Mouse (Mus musculus) stomach, postnatal 0 days (tissue): ENCODE data around the gene Kri1. TPM values are rescaled to one million over a fixed set of nuclear protein-coding genes. Genes with fewer than 3 reads are reported as not detected.

Experiments used
- ATAC-seq: fragments of 200-750 bp; cut with Nextera tagmentation; 2 replicates; pipeline ENCODE4 v1.8.0; 2017; ENCODE audit not compliant: low FRiP score, low TSS enrichment
- DNase-seq: peaks from one replicate; pipeline ENCODE4 v3.0.0-alpha.2; 2016; ENCODE audit warnings: low spot score
- H3K27ac ChIP-seq: fragments of 300-500 bp; sonication (generic); replicated peaks from 2 replicates; pipeline ENCODE4 v1.5.1; 2014; ENCODE audit warnings: mild to moderate bottlenecking, control low read depth
- H3K27me3 ChIP-seq: fragments of 300-500 bp; sonication (generic); 2 replicates; pipeline ENCODE4 v1.6.1; 2014; ENCODE audit warnings: low read length; ENCODE audit not compliant: control insufficient read depth, insufficient read depth
- H3K36me3 ChIP-seq: fragments of 300-500 bp; sonication (generic); 2 replicates; pipeline ENCODE4 v1.6.1; 2014; ENCODE audit warnings: low read length, mixed read lengths; ENCODE audit not compliant: control insufficient read depth, insufficient read depth
- H3K4me1 ChIP-seq: fragments of 300-500 bp; sonication (generic); replicated peaks from 2 replicates; pipeline ENCODE4 v1.6.1; 2014; ENCODE audit warnings: antibody characterized with exemption; ENCODE audit not compliant: control insufficient read depth, insufficient read depth
- H3K4me2 ChIP-seq: fragments of 300-500 bp; sonication (generic); replicated peaks from 2 replicates; pipeline ENCODE4 v1.6.1; 2014; ENCODE audit warnings: low read depth, mild to moderate bottlenecking, control low read depth, moderate library complexity
- H3K4me3 ChIP-seq: fragments of 300-500 bp; sonication (generic); 2 replicates; pipeline ENCODE4 v1.5.1; 2014; ENCODE audit warnings: low read depth, low read length, control low read depth
- H3K9ac ChIP-seq: fragments of 300-500 bp; sonication (generic); 2 replicates; pipeline ENCODE4 v1.6.1; 2014; ENCODE audit warnings: mild to moderate bottlenecking, low read length, control low read depth, mixed read lengths
- H3K9me3 ChIP-seq: fragments of 300-500 bp; sonication (generic); 2 replicates; pipeline ENCODE4 v1.6.1; 2016; ENCODE audit warnings: low read length; ENCODE audit not compliant: control insufficient read depth
- CTCF ChIP-seq: IDR thresholded peaks from 2 replicates; pipeline ENCODE4 v1.5.1; 2016; ENCODE audit warnings: antibody characterized with exemption, low read depth, mild to moderate bottlenecking, moderate library complexity
- EP300 ChIP-seq: optimal IDR thresholded peaks from 2 replicates; pipeline ENCODE3; 2016; ENCODE audit warnings: antibody characterized with exemption
- WGBS: fragments of 180-500 bp; shearing (Covaris S2); extraction: QIAGEN DNeasy Blood & Tissue Kit; methylation state at CpG from one replicate; pipeline ENCODE4 v1.1.7; 2014; 5-methylcytosine and 5-hydroxymethylcytosine counted together
- polyA plus RNA-seq: library from polyadenylated mRNA; unstranded; fragments of >200 nt; fragmentation: Nextera tagmentation; extraction: Ambion mirVana; gene quantifications from 2 replicates; pipeline ENCODE4 v1.2.1, GENCODE M21; 2015

Kri1 gene
- polyA plus RNA-seq, 1 experiment from 2014 or later: 7.9 TPM

DNA sequence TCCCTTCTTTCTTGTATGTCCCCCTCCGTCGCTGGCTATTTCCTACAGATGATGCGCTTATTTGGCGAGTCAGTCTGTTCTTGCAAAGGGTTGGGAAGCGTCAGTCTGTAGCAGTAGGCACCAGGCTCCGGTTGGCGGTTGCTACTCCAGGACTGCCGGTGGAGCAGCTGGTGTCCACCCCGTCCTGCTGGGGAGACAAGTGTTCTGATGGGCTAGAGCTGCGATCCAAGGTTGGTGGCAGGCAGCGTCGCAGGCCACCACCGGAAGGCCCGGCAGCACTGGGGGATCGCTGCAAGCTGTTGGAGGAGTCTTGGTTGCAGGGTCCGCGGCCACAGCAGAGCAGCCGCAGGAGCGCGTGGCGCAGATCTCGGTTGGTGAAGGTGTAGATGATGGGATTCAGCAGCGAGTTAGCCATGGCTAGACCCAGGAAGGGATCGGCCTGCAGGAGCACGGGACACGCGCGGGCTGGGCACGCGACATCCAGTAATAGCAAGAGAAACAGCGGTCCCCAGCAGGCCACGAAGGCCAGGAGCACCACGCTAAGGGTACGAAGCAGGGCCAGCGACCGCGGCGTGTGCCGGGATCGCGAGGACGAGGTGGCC is 43.8 kb downstream of the Kri1 start:
- no peak overlapping the region for H3K27ac ChIP-seq
- no peak for DNase-seq
- ATAC-seq: no peak
- peaks cover 5% of the 10 kb centered on the region for H3K27me3 ChIP-seq
- no peak overlapping the region for H3K9ac ChIP-seq
- TF ChIP-seq CTCF: no peak
- no peak for TF ChIP-seq EP300
- H3K4me3 ChIP-seq: peak overlapping the region; percentile 36
- H3K4me1 ChIP-seq: no peaks in the 10 kb centered on the region; the same call in 1 of the 2 replicates
- H3K4me2 ChIP-seq: peak overlapping the region; percentile 70
- 19% methylated on average over 42 of the region's 42 CpGs for WGBS
- no peaks in the 10 kb centered on the region for H3K9me3 ChIP-seq
- no peaks in the 10 kb centered on the region for H3K36me3 ChIP-seq

DNA sequence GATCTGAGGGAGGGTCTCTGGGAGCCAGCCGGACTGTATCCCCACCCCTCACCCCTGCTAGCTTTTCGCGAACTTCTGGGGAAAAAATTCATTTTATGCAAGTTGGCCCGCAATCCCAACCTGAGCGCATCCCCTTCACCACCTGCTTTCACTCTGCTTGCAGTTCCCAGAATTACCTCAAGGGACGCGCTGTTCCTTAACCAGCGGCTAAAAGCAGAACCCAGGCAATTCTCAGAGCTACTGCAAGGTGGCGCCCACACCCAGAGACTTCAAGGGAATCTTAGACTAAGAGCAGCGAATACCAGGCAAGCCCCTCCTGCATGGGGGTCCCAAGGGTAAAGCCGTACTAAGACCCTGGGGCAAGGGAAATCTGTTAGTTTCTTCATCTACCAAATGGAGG is 46.4 kb downstream of the Kri1 start:
- Histone ChIP-seq H3K36me3 (no peaks in the 10 kb centered on the region), H3K27ac (no peak overlapping the region), H3K4me1 (peaks cover 9% of the 10 kb centered on the region), H3K4me3 (no peak overlapping the region), H3K27me3 (peaks cover 3% of the 10 kb centered on the region; the same call in 1 of the 2 replicates), H3K9ac (no peak overlapping the region), H3K9me3 (no peaks in the 10 kb centered on the region), H3K4me2 (no peak overlapping the region)
- ATAC-seq (no peak), DNase-seq (peak; percentile 90)
- 8% methylated on average over 11 of the region's 11 CpGs for WGBS
- TF ChIP-seq CTCF (peak; percentile 99), EP300 (no peak)

GRCm38 (mm10) chr9:21239465-21239848 is 48.3 kb downstream of the Kri1 start:
- Histone ChIP-seq H3K36me3 (peaks cover 3% of the 10 kb centered on the region; the same call in 1 of the 2 replicates), H3K4me2 (peak overlapping the region; percentile 62), H3K4me3 (peak overlapping the region; percentile 87), H3K27ac (peak overlapping the region; percentile 97), H3K9me3 (no peaks in the 10 kb centered on the region), H3K27me3 (peaks cover 3% of the 10 kb centered on the region; the same call in 1 of the 2 replicates), H3K9ac (peak overlapping the region; percentile 96), H3K4me1 (peaks cover 9% of the 10 kb centered on the region)
- 25% methylated on average over 4 of the region's 4 CpGs for WGBS
- DNase-seq (no peak), ATAC-seq (no peak)
- TF ChIP-seq EP300: no peak
- TF ChIP-seq CTCF: no peak

DNA sequence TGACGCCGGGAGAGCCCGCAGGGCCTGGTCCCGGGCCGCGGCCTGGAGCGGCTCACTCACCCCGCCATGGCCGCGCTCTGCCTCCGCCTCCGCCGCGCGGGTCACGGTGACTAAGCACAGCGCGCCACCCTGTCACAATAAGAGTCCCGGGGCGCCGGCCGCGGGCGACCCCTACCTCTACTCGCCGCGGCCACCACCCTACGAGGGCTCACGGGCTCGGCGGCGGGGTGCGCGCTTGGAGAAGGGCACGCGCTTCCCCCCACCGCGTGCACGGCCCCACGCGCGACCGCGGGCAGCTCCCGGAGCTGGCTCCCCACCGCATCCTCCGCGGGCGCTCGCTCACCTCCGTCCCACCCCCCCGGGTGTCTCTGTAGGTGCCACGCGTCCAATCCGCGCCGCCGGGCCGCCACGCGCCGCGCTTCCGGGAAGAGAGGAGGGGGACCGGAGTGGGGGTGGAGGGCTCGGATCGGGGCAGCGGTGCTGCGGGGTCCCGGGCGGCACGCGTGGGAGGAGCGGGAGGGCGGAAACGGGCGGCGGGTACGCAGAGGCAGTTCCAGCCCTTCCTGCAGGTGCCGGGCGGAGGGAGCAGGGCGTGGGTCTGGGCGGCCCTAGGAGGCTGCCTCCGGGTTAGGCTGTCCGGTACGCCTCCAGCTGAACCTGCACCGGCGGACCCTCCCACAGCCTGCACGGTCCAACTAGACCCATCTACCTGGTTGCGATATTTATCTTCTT is 48.9 kb downstream of the Kri1 start, which contains the start of gene Keap1:
TSS of gene Keap1 (minus strand) at position 629 of the 732 bp plus-strand sequence.
- Histone ChIP-seq H3K36me3 (peaks cover 3% of the 10 kb centered on the region), H3K4me1 (peaks cover 9% of the 10 kb centered on the region), H3K4me2 (peak within 1 kb of the TSS; percentile 62), H3K4me3 (peak within 1 kb of the TSS; percentile 87), H3K9me3 (no peaks in the 10 kb centered on the region), H3K27ac (peak within 1 kb of the TSS; percentile 97), H3K9ac (peak within 1 kb of the TSS; percentile 96), H3K27me3 (0 out of 2 replicates have a peak, but pooled peaks cover 1% of the 10 kb centered on the region)
- DNase-seq: peak; percentile 85
- TF ChIP-seq CTCF (peak; percentile 12; the same call in 1 of the 2 replicates), EP300 (no peak)
- ATAC-seq: peak; percentile 89
- under 1% methylated on average over 60 of the region's 90 CpGs for WGBS

DNA sequence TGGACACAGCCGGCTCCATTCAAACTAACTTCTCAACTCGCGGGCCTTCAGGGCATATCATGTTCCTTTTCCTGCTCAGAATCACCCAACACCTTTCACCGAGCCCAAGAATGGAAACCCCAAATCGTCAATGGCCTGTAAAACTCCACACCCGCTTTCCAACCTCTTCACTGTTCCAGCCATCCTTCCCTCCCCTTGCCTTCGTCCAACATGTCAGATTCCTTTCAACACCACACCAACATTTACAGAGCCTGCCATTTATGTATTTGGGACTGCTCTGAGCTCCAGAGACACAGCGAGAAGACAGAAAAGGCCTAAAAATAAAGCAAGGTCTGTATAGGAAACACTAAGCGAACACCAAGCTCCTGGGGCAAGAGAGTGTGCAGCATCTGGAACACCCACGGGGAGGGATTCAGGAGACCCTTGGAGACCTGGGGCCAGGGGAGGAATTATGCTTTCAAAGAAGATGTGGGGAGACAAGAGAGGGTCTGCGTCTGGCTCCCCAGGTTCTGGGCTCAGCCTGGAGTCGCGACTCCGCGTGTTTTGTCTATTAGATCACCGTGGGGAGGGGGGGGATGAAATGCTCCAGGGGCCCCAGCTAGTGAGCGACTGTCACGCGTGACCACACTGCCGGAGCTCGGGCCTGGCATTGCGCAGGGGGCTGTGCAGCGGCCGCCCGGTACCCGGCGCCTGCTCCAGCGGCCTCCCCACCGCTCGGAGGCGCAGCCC is 49.6 kb downstream of the Kri1 start:
- WGBS: 1% methylated on average over 19 of the region's 31 CpGs
- peaks cover 9% of the 10 kb centered on the region for H3K4me1 ChIP-seq
- peak overlapping the region; percentile 62 for H3K4me2 ChIP-seq
- H3K4me3 ChIP-seq: peak overlapping the region; percentile 87
- no peak for DNase-seq
- H3K9me3 ChIP-seq: no peaks in the 10 kb centered on the region
- H3K9ac ChIP-seq: peak overlapping the region; percentile 96
- H3K27ac ChIP-seq: peak overlapping the region; percentile 97
- H3K36me3 ChIP-seq: peaks cover 10% of the 10 kb centered on the region
- no peak for ATAC-seq
- H3K27me3 ChIP-seq: no peaks in the 10 kb centered on the region
- TF ChIP-seq CTCF: no peak
- no peak for TF ChIP-seq EP300
